Mouse (Mus musculus): ENCODE measurements around the gene Prkab1.

The Prkab1 gene

GRCm38 (mm10) chr5:116018196-116018595 is 6.1 kb downstream of the Prkab1 start:
- no peak for DNase-seq (ENCODE audit: low read depth, low spot score)

GRCm38 (mm10) chr5:116017391-116017790 is 6.9 kb downstream of the Prkab1 start:
- DNase-seq (ENCODE audit: low read depth, low spot score) = no peak

- no peak for DNase-seq (ENCODE audit: low read depth, low spot score)
Measured at GRCm38 (mm10) chr5:116016542-116016941, 7.8 kb downstream of the Prkab1 start.

DNA sequence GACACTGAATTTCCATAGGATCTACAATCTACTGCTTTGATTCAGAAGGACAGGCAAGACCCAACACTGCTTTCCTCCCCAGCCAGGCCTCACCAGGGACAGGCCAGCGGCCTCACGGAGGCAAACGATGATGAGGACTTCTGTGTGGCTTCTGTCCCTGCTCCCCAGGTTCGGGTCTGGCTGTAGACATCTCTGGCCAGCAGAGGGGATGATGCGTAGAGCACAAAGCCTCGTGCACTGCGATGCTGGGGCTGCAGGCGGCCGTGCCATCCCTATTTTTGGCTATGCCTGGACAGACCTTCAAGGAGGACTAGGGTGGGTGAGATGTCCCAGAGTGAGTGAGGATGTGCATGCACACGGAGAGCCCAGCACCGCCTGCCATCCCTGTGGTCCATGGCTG is 10.1 kb downstream of the Prkab1 start:
- peak; percentile 44 for DNase-seq (ENCODE audit: low read depth, low spot score)

GRCm38 (mm10) chr5:116013821-116014220 is 10.5 kb downstream of the Prkab1 start:
- no peak for DNase-seq (ENCODE audit: low read depth, low spot score)

- DNase-seq (ENCODE audit: low read depth, low spot score) = no peak
Measured at GRCm38 (mm10) chr5:116012503-116012902, 11.8 kb downstream of the Prkab1 start.

DNA sequence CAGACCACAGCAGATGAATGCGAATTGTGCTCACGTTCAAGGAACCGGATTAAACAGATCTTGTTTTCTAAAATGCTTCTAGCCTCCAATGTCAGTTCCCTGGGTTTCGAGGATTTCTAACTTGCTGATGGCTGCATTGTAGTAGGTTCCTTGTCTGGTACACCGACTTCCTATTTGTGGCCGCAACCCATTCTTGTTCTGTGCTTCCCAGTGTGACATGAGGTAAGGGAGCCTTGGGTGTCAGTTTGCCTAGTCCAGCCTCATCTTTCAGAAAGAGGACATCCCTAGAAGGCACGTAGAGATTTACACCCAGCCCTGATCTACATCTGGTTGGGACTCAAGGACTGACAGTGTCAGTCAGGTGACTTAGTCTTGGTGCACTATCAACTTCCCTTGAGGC is 12.6 kb downstream of the Prkab1 start:
- DNase-seq (ENCODE audit: low read depth, low spot score) = no peak

- DNase-seq (ENCODE audit: low read depth, low spot score) = no peak
Measured at GRCm38 (mm10) chr5:116009884-116010627, 14.3 kb downstream of the Prkab1 start.

DNA sequence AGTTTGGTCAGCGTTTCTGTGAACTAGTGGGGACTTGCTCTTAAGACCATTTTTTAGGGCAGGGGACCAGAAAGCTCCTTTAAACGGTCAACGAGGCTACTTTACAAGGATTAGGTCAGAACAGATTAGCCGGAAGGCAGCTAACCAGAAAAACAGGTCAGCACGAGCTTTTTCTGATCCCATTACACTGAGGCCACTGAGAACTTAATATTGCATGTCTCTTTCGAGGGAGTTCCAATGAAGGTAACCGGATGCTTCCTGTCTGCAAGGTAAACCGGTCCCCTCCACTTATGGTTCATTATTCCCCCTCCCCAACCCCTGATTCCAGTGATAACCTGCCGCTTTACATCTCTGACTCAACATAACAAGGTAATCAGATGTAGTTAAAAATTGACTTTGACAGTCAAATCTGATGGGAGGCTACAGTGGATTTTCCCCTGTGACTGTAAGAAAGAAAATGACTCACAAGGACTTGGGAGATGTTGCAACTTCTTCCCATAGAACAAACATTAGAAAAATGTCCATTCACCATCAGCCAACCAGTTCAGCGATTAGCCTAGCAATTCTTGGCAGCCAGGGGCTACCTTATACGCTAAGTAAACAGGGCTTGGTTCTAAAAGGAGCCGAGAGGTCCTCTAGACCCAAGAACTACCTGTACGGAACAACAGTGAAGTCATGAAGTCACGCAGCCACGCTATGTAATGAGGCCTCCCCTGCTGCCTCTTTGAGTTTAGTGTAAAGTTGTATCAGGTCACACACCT is 15.0 kb downstream of the Prkab1 start:
- no peak for DNase-seq (ENCODE audit: low read depth, low spot score)

- peak; percentile 74 for DNase-seq (ENCODE audit: low read depth, low spot score)
Measured at GRCm38 (mm10) chr5:116007723-116008122, 16.6 kb downstream of the Prkab1 start.

- DNase-seq (ENCODE audit: low read depth, low spot score) = peak; percentile 71
Measured at GRCm38 (mm10) chr5:116006324-116007099, 17.8 kb downstream of the Prkab1 start.

GRCm38 (mm10) chr5:116004271-116004670 is 20.0 kb downstream of the Prkab1 start:
- no peak for DNase-seq (ENCODE audit: low read depth, low spot score)

GRCm38 (mm10) chr5:116003825-116004224 is 20.5 kb downstream of the Prkab1 start:
- no peak for DNase-seq (ENCODE audit: low read depth, low spot score)

GRCm38 (mm10) chr5:116003154-116003553 is 21.2 kb downstream of the Prkab1 start:
- DNase-seq (ENCODE audit: low read depth, low spot score) = no peak

- no peak for DNase-seq (ENCODE audit: low read depth, low spot score)
Measured at GRCm38 (mm10) chr5:115997376-115997775, 26.9 kb downstream of the Prkab1 start.

GRCm38 (mm10) chr5:115994101-115994500 is 30.2 kb downstream of the Prkab1 start:
- DNase-seq (ENCODE audit: low read depth, low spot score) = no peak

- no peak for DNase-seq (ENCODE audit: low read depth, low spot score)
Measured at GRCm38 (mm10) chr5:115991717-115992116, 32.6 kb downstream of the Prkab1 start.

DNA sequence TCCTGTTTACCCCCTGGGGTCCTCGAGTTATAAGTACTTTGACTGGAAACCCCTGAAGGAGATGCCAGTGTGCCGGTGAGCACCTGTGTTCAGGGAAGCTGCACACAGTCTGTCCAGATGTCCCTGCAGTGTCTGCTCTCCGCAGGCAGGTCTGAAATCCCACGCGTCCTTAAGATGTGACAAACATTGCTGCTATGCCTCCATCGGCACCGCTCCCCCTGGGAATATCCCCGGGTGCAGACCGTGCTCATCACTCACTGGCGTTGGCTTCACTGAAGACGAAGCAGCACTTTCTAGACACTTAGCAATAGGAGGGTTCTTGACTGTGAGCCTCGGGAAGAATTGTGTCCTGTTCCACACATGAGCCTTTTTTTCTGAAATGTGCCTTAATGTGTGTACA is 37.0 kb downstream of the Prkab1 start:
- DNase-seq (ENCODE audit: low read depth, low spot score) = no peak

GRCm38 (mm10) chr5:115985101-115985500 is 39.2 kb downstream of the Prkab1 start:
- no peak for DNase-seq (ENCODE audit: low read depth, low spot score)

GRCm38 (mm10) chr5:115984392-115984791 is 39.9 kb downstream of the Prkab1 start:
- no peak for DNase-seq (ENCODE audit: low read depth, low spot score)

GRCm38 (mm10) chr5:115982671-115983373 is 41.5 kb downstream of the Prkab1 start:
- DNase-seq (ENCODE audit: low read depth, low spot score) = no peak

- no peak for DNase-seq (ENCODE audit: low read depth, low spot score)
Measured at GRCm38 (mm10) chr5:115980537-115980936, 43.8 kb downstream of the Prkab1 start.
